Mouse (Mus musculus) kidney, embryonic 14.5 days (tissue): ENCODE measurements around the gene Gm10309. TPM values are rescaled to one million over a fixed set of nuclear protein-coding genes. Genes with fewer than 3 reads are reported as not detected.
A peak's percentile ranks its signal among the peaks of the same experiment; 100 is the strongest.
"Not testable (repeated sequence)": the region's sequence is repeated elsewhere in the genome, so short reads cannot be mapped to it uniquely, and the experiment has no call there.

Experiments
- ATAC-seq: fragments of 200-750 bp; cut with Nextera tagmentation; 2 replicates; pipeline ENCODE4 v1.8.0; 2017; ENCODE audit warnings: moderate number of reproducible peaks, mild to moderate bottlenecking, moderate TSS enrichment, moderate library complexity; ENCODE audit not compliant: low FRiP score, low TSS enrichment
- H3K27ac ChIP-seq: fragments of 300-500 bp; sonication (generic); 2 replicates; pipeline ENCODE4 v1.5.1; 2014; ENCODE audit warnings: low read depth, mild to moderate bottlenecking, low read length, moderate library complexity, mixed read lengths
- H3K27me3 ChIP-seq: fragments of 300-500 bp; sonication (generic); 2 replicates; pipeline ENCODE4 v1.6.1; 2014; ENCODE audit warnings: mild to moderate bottlenecking, low read length; ENCODE audit not compliant: control insufficient read depth, insufficient read depth
- H3K36me3 ChIP-seq: fragments of 300-500 bp; sonication (generic); 2 replicates; pipeline ENCODE4 v1.6.1; 2014; ENCODE audit warnings: low read length, mixed read lengths; ENCODE audit not compliant: control insufficient read depth, insufficient read depth
- H3K4me1 ChIP-seq: fragments of 300-500 bp; sonication (generic); 2 replicates; pipeline ENCODE4 v1.6.1; 2014; ENCODE audit warnings: low read length, mixed read lengths; ENCODE audit not compliant: control insufficient read depth, insufficient read depth
- H3K4me2 ChIP-seq: fragments of 300-500 bp; sonication (generic); replicated peaks from 2 replicates; pipeline ENCODE4 v1.6.1; 2014; ENCODE audit warnings: low read depth, mild to moderate bottlenecking, low read length
- H3K4me3 ChIP-seq: fragments of 300-500 bp; sonication (generic); 2 replicates; pipeline ENCODE4 v1.5.1; 2014; ENCODE audit warnings: mild to moderate bottlenecking, low read length
- H3K9ac ChIP-seq: fragments of 300-500 bp; sonication (generic); 2 replicates; pipeline ENCODE4 v1.6.1; 2014; ENCODE audit warnings: low read depth, mild to moderate bottlenecking, low read length, moderate library complexity
- H3K9me3 ChIP-seq: fragments of 300-500 bp; sonication (generic); 2 replicates; pipeline ENCODE4 v1.6.1; 2016; ENCODE audit warnings: low read length; ENCODE audit not compliant: control insufficient read depth
- WGBS: fragments of 180-500 bp; shearing (Covaris S2); extraction: QIAGEN DNeasy Blood & Tissue Kit; methylation state at CpG from one replicate; pipeline ENCODE4 v1.1.7; 2014; 5-methylcytosine and 5-hydroxymethylcytosine counted together
- polyA plus RNA-seq: library from polyadenylated mRNA; unstranded; fragments of >200 nt; fragmentation: Nextera tagmentation; extraction: Ambion mirVana; gene quantifications from 2 replicates; pipeline ENCODE4 v1.2.1, GENCODE M21; 2014

Gm10309 gene
- polyA plus RNA-seq, 1 experiment from 2014 or later: 0.31 TPM

- Histone ChIP-seq H3K4me2 (no peak overlapping the region), H3K9me3 (no peaks in the 10 kb centered on the region), H3K36me3 (no peaks in the 10 kb centered on the region), H3K9ac (no peak overlapping the region), H3K27ac (no peak overlapping the region), H3K4me1 (no peaks in the 10 kb centered on the region), H3K27me3 (no peaks in the 10 kb centered on the region), H3K4me3 (no peak overlapping the region)
- ATAC-seq: no peak
- 83% methylated on average over 7 of the region's 7 CpGs for whole genome bisulfite sequencing
These were observed 12.7 kb downstream of the Gm10309 start for GRCm38 (mm10) chr17:86492376-86492775.

GRCm38 (mm10) chr17:86489827-86490226, 15.2 kb downstream of the Gm10309 start:
- Histone ChIP-seq H3K27ac (no peak overlapping the region), H3K9me3 (no peaks in the 10 kb centered on the region), H3K4me1 (no peaks in the 10 kb centered on the region), H3K4me2 (no peak overlapping the region), H3K9ac (no peak overlapping the region), H3K27me3 (no peaks in the 10 kb centered on the region), H3K36me3 (no peaks in the 10 kb centered on the region), H3K4me3 (no peak overlapping the region)
- 90% methylated on average over 10 of the region's 10 CpGs for WGBS
- ATAC-seq: no peak

- Histone ChIP-seq H3K9ac (no peak overlapping the region), H3K9me3 (no peaks in the 10 kb centered on the region), H3K36me3 (no peaks in the 10 kb centered on the region), H3K27ac (no peak overlapping the region), H3K4me1 (no peaks in the 10 kb centered on the region), H3K4me3 (no peak overlapping the region), H3K27me3 (no peaks in the 10 kb centered on the region), H3K4me2 (no peak overlapping the region)
- no peak for ATAC-seq
- 90% methylated on average over 3 of the region's 3 CpGs for WGBS
These were observed 17.6 kb downstream of the Gm10309 start for GRCm38 (mm10) chr17:86487450-86487849.

- no peak for ATAC-seq
- H3K9ac ChIP-seq: no peak overlapping the region
- H3K36me3 ChIP-seq: no peaks in the 10 kb centered on the region
- no peaks in the 10 kb centered on the region for H3K4me1 ChIP-seq
- H3K4me3 ChIP-seq: no peak overlapping the region
- H3K4me2 ChIP-seq: no peak overlapping the region
- no peaks in the 10 kb centered on the region for H3K9me3 ChIP-seq
- WGBS: 87% methylated on average over 5 of the region's 5 CpGs
- no peak overlapping the region for H3K27ac ChIP-seq
- no peaks in the 10 kb centered on the region for H3K27me3 ChIP-seq
These were observed 18.4 kb downstream of the Gm10309 start for GRCm38 (mm10) chr17:86486657-86487056.

GRCm38 (mm10) chr17:86484087-86484737, 20.8 kb downstream of the Gm10309 start:
- peak; percentile 61 for ATAC-seq
- H3K9ac ChIP-seq: no peak overlapping the region
- H3K4me1 ChIP-seq: no peaks in the 10 kb centered on the region
- no peaks in the 10 kb centered on the region for H3K27me3 ChIP-seq
- no peaks in the 10 kb centered on the region for H3K36me3 ChIP-seq
- H3K9me3 ChIP-seq: no peaks in the 10 kb centered on the region
- H3K4me2 ChIP-seq: no peak overlapping the region
- 13% methylated on average over 3 of the region's 3 CpGs for WGBS
- H3K4me3 ChIP-seq: no peak overlapping the region
- H3K27ac ChIP-seq: no peak overlapping the region

- no peaks in the 10 kb centered on the region for H3K4me1 ChIP-seq
- H3K27ac ChIP-seq: no peak overlapping the region
- H3K27me3 ChIP-seq: no peaks in the 10 kb centered on the region
- WGBS: 86% methylated on average over 10 of the region's 10 CpGs
- H3K4me2 ChIP-seq: no peak overlapping the region
- H3K9me3 ChIP-seq: no peaks in the 10 kb centered on the region
- no peak for ATAC-seq
- no peak overlapping the region for H3K9ac ChIP-seq
- H3K4me3 ChIP-seq: no peak overlapping the region
- no peaks in the 10 kb centered on the region for H3K36me3 ChIP-seq
These were observed 22.4 kb downstream of the Gm10309 start for GRCm38 (mm10) chr17:86482675-86483074.

GRCm38 (mm10) chr17:86479406-86479805, 25.6 kb downstream of the Gm10309 start:
- Histone ChIP-seq H3K4me3 (no peak overlapping the region), H3K9ac (no peak overlapping the region), H3K4me1 (no peaks in the 10 kb centered on the region), H3K9me3 (no peaks in the 10 kb centered on the region), H3K27me3 (no peaks in the 10 kb centered on the region), H3K36me3 (no peaks in the 10 kb centered on the region), H3K27ac (no peak overlapping the region), H3K4me2 (no peak overlapping the region)
- 66% methylated on average over 10 of the region's 10 CpGs for WGBS
- no peak for ATAC-seq

- not testable (repeated sequence) for H3K9me3 ChIP-seq, H3K9ac ChIP-seq, H3K27me3 ChIP-seq, H3K4me1 ChIP-seq, H3K36me3 ChIP-seq, H3K4me2 ChIP-seq, H3K27ac ChIP-seq, ATAC-seq, H3K4me3 ChIP-seq
These were observed 27.6 kb downstream of the Gm10309 start for GRCm38 (mm10) chr17:86477401-86477800.

- no peaks in the 10 kb centered on the region for H3K9me3 ChIP-seq
- no peak overlapping the region for H3K4me3 ChIP-seq
- H3K4me2 ChIP-seq: no peak overlapping the region
- H3K36me3 ChIP-seq: no peaks in the 10 kb centered on the region
- H3K4me1 ChIP-seq: no peaks in the 10 kb centered on the region
- 74% methylated on average over 10 of the region's 10 CpGs for WGBS
- no peak overlapping the region for H3K27ac ChIP-seq
- no peak overlapping the region for H3K9ac ChIP-seq
- ATAC-seq: no peak
- no peaks in the 10 kb centered on the region for H3K27me3 ChIP-seq
These were observed 28.4 kb downstream of the Gm10309 start for GRCm38 (mm10) chr17:86476674-86477073.
